Mouse (Mus musculus): ENCODE measurements around the gene Slc48a1. TPM values are rescaled to one million over a fixed set of nuclear protein-coding genes. Genes with fewer than 3 reads are reported as not detected.

The Slc48a1 gene
- polyA plus RNA-seq, 1 experiment from 2014 or later = 41.4 TPM

DNA sequence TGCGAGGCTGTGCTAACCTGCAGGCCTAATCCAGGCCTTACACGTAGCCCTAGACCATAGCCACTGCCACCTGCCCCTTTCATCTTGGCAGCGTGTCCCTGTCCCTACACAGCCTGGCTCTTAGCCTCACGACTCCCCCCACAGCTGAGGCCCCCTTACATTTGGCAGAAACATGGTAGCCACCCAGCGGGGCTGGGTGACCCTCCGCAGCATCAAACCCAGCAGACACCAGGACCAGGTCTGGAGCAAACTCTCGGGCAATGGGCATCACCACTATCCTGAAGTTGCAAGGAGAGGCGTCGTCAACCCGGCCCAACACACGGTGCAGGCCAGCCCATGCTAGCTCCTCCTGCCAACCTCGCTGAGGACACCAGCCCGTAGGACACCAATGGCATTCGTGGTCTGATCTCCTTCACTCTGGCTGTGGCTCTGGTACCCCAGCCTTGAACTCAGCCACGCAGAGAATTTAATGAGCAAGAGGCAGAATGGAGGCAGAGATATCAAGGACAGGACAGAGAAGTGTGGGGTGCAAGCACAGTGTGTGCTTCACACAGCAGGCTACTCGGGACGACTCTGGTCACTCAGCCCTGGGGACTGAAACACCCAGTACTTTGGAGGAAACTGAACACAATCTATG lies 18.5 kb downstream of the Slc48a1 start:
- Histone ChIP-seq H3K27ac (no peak overlapping the region), H3K9ac (no peak overlapping the region), H3K4me2 (replicated peaks) (no peak overlapping the region), H3K4me3 (no peak overlapping the region), H3K9me3 (no peaks in the 10 kb centered on the region), H3K36me3 (peaks cover 72% of the 10 kb centered on the region), H3K27me3 (replicated peaks) (no peaks in the 10 kb centered on the region), H3K4me1 (peaks cover 13% of the 10 kb centered on the region; the same call in 1 of the 2 replicates)
- no peak for ATAC-seq (ENCODE audit: low FRiP score, low read depth)
- 94% methylated on average over 17 of the region's 17 CpGs for WGBS

DNA sequence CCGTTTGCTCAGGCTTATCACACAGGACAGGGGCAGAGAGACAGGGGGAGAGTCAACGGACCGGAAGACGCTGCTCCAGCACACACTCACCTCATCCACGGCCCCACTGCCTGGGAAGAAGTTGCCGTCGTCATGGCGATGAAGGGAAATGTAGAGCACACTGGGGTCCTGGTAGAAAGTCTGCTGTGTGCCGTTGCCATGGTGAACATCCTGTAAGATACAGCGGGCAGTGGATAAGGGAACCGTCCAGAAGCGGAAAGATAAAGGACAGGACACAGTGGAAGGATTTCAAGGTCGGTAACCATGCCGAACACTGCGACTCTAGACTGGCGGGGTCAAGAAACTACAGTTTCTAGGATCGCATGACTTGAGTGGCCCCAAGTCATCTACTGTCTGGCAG lies 19.8 kb downstream of the Slc48a1 start:
- no peaks in the 10 kb centered on the region for H3K27me3 ChIP-seq (replicated peaks)
- H3K36me3 ChIP-seq = peaks cover 65% of the 10 kb centered on the region
- no peaks in the 10 kb centered on the region for H3K9me3 ChIP-seq
- H3K4me2 ChIP-seq (replicated peaks) = peak overlapping the region; percentile 9; the same call in 1 of the 2 replicates
- WGBS = 33% methylated on average over 17 of the region's 17 CpGs
- ATAC-seq (ENCODE audit: low FRiP score, low read depth) = peak; percentile 60; the same call in 1 of the 2 replicates
- peaks cover 23% of the 10 kb centered on the region; the same call in 1 of the 2 replicates for H3K4me1 ChIP-seq
- H3K27ac ChIP-seq = no peak overlapping the region
- no peak overlapping the region for H3K4me3 ChIP-seq
- H3K9ac ChIP-seq = no peak overlapping the region

DNA sequence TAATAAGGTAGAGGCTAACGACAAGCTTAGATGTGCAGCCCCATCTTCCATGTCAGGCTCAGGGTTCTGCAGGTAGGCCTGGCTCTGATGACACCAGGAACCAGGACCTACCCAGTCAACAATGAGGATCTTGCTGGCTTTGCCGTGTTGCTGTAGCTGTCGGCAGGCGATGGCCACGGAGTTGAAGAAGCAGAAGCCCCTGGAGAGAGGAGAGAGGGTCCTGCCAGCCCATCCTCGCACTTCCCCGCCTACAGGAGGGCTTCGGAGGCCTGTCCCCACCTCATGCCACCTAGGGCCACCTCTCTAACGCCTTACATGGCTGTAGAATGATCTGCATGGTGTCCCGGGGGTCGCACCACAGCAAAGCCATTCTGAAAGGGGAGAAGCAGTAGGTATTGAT lies 21.1 kb downstream of the Slc48a1 start:
- H3K9ac ChIP-seq = no peak overlapping the region
- no peak overlapping the region for H3K4me2 ChIP-seq (replicated peaks)
- 91% methylated on average over 11 of the region's 11 CpGs for WGBS
- H3K4me1 ChIP-seq = peaks cover 23% of the 10 kb centered on the region; the same call in 1 of the 2 replicates
- H3K27me3 ChIP-seq (replicated peaks) = no peaks in the 10 kb centered on the region
- no peak for ATAC-seq (ENCODE audit: low FRiP score, low read depth)
- H3K36me3 ChIP-seq = peaks cover 52% of the 10 kb centered on the region
- no peak overlapping the region for H3K27ac ChIP-seq
- no peaks in the 10 kb centered on the region for H3K9me3 ChIP-seq
- no peak overlapping the region for H3K4me3 ChIP-seq

DNA sequence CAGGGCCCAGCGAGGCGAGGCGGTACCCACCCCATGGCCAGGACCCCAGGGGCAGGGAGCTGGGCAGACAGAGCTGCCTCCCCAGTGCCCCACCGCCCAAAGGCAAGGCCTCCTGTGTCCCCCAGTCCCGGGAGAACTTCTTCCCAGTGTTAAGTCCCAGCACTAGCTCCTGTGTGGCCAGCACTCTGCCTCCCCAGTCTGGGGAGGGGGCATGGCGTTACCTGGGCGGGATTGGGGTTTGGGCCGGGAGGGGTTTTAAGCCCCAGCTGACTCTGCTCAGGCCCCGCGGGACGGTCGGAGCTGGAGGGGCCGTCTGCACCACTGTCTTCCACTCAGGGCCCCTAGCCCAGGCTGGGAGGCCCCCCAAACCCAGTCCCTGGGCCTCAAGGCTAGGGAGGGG lies 22.5 kb downstream of the Slc48a1 start:
- no peak overlapping the region for H3K27ac ChIP-seq
- 88% methylated on average over 13 of the region's 13 CpGs for WGBS
- no peak overlapping the region for H3K4me2 ChIP-seq (replicated peaks)
- H3K9ac ChIP-seq = no peak overlapping the region
- ATAC-seq (ENCODE audit: low FRiP score, low read depth) = no peak
- no peaks in the 10 kb centered on the region for H3K27me3 ChIP-seq (replicated peaks)
- H3K9me3 ChIP-seq = no peaks in the 10 kb centered on the region
- H3K4me1 ChIP-seq = peaks cover 23% of the 10 kb centered on the region; the same call in 1 of the 2 replicates
- no peak overlapping the region for H3K4me3 ChIP-seq
- H3K36me3 ChIP-seq = peaks cover 45% of the 10 kb centered on the region

DNA sequence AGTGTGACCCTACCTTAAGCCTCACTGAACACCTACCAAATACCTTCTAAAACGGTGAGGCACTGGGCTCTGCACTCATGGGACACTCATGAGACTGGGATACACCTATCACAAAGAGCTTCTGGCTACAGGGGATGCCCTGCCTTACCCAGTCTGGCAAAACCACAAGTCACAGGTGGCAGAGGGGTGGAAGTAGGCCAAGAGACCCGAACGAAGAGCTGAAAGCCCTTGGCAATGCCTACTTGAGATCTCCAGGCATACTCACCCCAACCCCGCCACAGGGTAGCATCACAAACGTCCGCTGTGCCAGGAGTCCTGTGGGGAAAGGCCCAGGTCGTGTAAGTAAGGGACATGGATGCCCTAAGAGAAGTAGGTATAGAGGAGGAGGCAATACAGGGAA lies 23.5 kb downstream of the Slc48a1 start:
- 85% methylated on average over 7 of the region's 7 CpGs for WGBS
- Histone ChIP-seq H3K36me3 (peaks cover 43% of the 10 kb centered on the region), H3K27me3 (replicated peaks) (no peaks in the 10 kb centered on the region), H3K9me3 (no peaks in the 10 kb centered on the region), H3K4me2 (replicated peaks) (peak overlapping the region; percentile 44; the same call in 1 of the 2 replicates), H3K4me1 (peaks cover 23% of the 10 kb centered on the region; the same call in 1 of the 2 replicates), H3K4me3 (no peak overlapping the region), H3K9ac (no peak overlapping the region), H3K27ac (no peak overlapping the region)
- no peak for ATAC-seq (ENCODE audit: low FRiP score, low read depth)

DNA sequence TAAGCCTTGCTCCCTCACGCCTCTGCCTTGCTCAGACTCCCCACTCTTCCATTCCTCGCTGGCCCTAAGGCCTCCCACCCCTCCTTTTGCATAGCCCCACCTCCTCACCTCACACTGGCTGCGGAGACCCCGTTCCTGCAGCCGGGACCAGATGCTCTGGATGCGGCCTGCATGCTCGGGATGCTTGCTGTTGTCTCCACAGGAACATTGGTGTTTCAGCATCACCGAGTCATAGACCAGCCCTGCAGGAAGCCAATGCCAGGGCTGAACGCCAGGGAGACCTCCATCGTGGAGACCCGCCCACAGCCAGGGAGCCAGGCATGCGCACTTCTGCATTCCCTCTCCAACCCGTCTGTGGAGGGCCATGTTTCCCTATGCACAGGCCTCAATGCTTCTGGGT lies 24.3 kb downstream of the Slc48a1 start:
- peaks cover 23% of the 10 kb centered on the region; the same call in 1 of the 2 replicates for H3K4me1 ChIP-seq
- 12% methylated on average over 13 of the region's 13 CpGs for WGBS
- peak overlapping the region; percentile 44 for H3K4me2 ChIP-seq (replicated peaks)
- no peaks in the 10 kb centered on the region for H3K9me3 ChIP-seq
- no peak overlapping the region for H3K27ac ChIP-seq
- H3K36me3 ChIP-seq = peaks cover 43% of the 10 kb centered on the region
- no peaks in the 10 kb centered on the region for H3K27me3 ChIP-seq (replicated peaks)
- ATAC-seq (ENCODE audit: low FRiP score, low read depth) = peak; percentile 61
- no peak overlapping the region for H3K9ac ChIP-seq
- no peak overlapping the region for H3K4me3 ChIP-seq

DNA sequence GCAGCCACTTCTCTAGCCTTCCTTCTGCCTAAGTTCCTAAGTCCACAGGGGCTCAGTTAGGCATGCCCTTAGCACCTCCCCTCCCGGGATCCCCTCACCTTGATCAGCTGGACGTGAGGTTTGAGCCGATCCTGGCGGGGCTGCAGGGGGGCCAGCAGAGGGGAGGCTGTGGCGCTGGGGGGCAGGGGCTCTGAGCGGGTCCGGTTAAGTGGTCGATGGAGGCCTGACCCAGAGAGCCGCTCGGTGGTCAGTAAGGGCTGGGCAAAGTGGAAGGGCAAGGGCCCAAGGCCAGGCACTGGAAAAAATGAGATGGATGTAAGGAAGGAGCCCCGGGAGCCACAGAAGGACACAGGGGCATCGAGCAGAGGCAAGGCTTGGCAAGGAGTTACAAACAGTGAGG lies 29.5 kb downstream of the Slc48a1 start:
- Histone ChIP-seq H3K4me1 (peaks cover 13% of the 10 kb centered on the region), H3K4me3 (no peak overlapping the region), H3K36me3 (peaks cover 59% of the 10 kb centered on the region), H3K27me3 (replicated peaks) (no peaks in the 10 kb centered on the region), H3K4me2 (replicated peaks) (no peak overlapping the region), H3K9ac (no peak overlapping the region), H3K27ac (no peak overlapping the region), H3K9me3 (no peaks in the 10 kb centered on the region)
- WGBS = 82% methylated on average over 12 of the region's 12 CpGs
- no peak for ATAC-seq (ENCODE audit: low FRiP score, low read depth)

DNA sequence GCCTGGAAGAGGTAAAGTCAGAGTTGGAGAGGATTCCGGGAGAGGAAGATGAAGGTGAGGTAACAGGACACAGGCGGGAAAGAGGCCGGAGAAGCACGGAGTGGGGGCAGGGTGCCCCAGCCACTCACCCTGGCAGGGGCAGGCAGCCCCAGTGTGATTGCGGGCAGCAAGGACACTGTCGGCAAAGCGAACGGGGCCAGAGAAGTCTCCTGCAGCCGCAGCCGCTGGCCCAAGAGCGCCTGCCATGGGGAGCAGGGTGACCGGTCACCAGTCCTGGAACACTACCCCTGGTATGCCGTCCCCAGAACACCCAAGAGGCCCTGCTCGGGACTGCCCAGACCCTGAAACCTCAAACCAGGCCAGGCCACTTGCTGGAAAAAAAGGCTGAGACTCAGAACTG lies 30.2 kb downstream of the Slc48a1 start:
- ATAC-seq (ENCODE audit: low FRiP score, low read depth) = no peak
- Histone ChIP-seq H3K36me3 (peaks cover 59% of the 10 kb centered on the region), H3K4me1 (peaks cover 18% of the 10 kb centered on the region), H3K27me3 (replicated peaks) (no peaks in the 10 kb centered on the region), H3K4me3 (no peak overlapping the region), H3K27ac (no peak overlapping the region), H3K9ac (no peak overlapping the region), H3K4me2 (replicated peaks) (no peak overlapping the region), H3K9me3 (no peaks in the 10 kb centered on the region)
- WGBS = 88% methylated on average over 14 of the region's 14 CpGs

DNA sequence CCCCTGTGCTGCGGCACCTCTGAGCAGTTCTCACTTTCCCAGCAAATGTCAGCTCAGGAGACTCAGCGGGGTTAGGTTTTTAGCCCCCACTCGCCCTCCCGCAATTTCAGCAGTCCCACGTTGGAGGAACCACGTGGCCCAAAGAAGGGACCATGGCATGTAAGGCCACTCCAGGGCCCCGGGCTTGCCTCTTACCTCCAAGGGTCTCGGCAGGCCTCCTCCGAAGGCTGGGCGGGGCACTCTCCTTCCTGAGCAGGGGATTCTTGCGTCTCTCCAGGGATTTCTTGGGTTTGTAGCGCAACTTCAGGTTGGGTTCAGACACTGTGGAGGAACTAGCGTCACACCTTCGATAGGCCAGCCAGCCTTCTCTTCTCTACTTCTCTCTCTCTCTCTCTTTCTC lies 30.9 kb downstream of the Slc48a1 start:
- Histone ChIP-seq H3K4me2 (replicated peaks) (no peak overlapping the region), H3K27ac (no peak overlapping the region), H3K9me3 (no peaks in the 10 kb centered on the region), H3K9ac (no peak overlapping the region), H3K4me3 (no peak overlapping the region), H3K4me1 (peaks cover 25% of the 10 kb centered on the region), H3K36me3 (peaks cover 59% of the 10 kb centered on the region), H3K27me3 (replicated peaks) (no peaks in the 10 kb centered on the region)
- no peak for ATAC-seq (ENCODE audit: low FRiP score, low read depth)
- WGBS = 89% methylated on average over 14 of the region's 14 CpGs

DNA sequence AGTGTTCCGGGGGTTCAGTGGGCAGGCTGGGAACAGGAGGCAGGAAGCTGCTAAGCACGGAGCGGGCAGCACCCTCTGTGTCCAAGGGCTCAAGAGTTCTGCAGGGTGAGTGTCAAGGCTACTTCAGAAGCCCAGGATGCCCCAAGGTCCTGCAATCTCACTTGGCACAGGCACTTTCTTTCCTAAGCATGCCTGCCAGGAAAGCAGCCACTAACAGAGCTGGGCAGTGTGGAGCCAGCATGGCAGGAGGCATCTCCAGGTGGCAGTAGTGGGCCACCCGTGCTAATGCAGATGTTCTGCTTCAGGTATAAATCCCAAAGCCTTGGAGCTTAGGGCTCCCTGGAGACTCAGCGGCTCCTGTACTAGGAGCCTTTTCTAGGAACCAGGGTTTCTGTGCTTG lies 31.6 kb downstream of the Slc48a1 start:
- Histone ChIP-seq H3K4me3 (no peak overlapping the region), H3K27me3 (replicated peaks) (no peaks in the 10 kb centered on the region), H3K9ac (no peak overlapping the region), H3K27ac (no peak overlapping the region), H3K4me2 (replicated peaks) (no peak overlapping the region), H3K4me1 (peaks cover 31% of the 10 kb centered on the region), H3K9me3 (no peaks in the 10 kb centered on the region), H3K36me3 (peaks cover 55% of the 10 kb centered on the region)
- ATAC-seq (ENCODE audit: low FRiP score, low read depth) = no peak
- WGBS = 89% methylated on average over 5 of the region's 5 CpGs

DNA sequence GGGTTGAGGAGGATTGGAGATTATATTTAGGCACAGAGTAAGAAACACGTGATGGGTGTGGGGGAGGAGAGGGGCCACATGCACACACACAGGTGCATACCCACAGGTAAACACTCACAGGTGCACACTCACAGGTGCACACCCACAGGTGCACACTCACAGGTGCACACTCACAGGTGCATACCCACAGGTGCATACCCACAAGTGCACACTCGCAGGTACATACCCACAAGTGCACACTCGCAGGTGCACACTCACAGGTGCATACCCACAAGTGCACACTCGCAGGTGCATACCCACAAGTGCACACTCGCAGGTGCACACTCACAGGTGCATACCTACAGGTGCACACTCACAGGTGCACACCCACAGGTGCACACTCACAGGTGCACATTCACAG lies 32.1 kb downstream of the Slc48a1 start:
- Histone ChIP-seq H3K27ac (no peak overlapping the region), H3K27me3 (replicated peaks) (no peaks in the 10 kb centered on the region), H3K9ac (no peak overlapping the region), H3K4me3 (no peak overlapping the region), H3K4me2 (replicated peaks) (no peak overlapping the region), H3K9me3 (no peaks in the 10 kb centered on the region), H3K36me3 (peaks cover 52% of the 10 kb centered on the region), H3K4me1 (peaks cover 31% of the 10 kb centered on the region)
- WGBS = 96% methylated on average over 5 of the region's 5 CpGs
- ATAC-seq (ENCODE audit: low FRiP score, low read depth) = no peak

DNA sequence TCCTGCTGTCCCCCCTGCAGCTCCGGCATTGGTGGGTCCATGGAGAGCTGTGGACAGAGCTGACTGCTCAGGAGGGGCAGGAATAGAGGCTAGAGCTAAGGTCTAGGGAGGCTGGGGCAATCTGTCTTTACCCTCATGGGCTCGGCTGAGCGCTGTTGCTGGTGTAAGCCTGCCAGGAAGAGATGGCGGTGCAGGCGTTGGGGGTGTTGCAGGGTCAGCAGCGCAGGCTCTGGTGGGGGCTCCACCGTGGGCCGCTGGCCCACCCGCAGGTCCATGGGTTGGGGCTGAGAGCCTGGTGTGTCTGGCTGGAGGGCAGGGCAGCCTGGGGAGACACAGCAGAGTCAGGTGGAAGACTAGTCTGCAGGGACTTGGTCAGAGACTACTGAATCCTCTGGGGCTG lies 33.0 kb downstream of the Slc48a1 start:
- WGBS = 90% methylated on average over 9 of the region's 9 CpGs
- peaks cover 49% of the 10 kb centered on the region for H3K36me3 ChIP-seq
- no peak overlapping the region for H3K9ac ChIP-seq

DNA sequence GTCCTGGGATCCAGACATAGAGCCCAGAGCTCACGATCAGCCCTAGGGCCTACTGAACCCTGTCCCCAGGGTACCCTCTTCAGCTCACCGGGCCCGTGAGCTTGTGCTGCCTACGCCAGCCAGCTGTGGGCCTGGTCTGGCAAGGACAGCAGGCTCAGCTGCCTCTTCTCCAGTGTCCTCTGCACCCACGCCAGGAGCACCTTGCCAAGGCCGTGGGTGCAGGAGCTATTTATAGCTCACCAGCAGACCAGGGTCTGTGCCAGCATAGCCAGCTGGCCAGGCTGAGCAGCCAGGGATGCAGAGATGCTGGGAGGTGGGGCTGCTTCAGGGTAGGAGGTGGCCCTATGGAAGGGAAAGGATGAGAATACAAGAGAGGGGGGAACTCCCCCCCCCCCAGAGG lies 33.8 kb downstream of the Slc48a1 start:
- Histone ChIP-seq H3K4me1 (peaks cover 31% of the 10 kb centered on the region), H3K9me3 (no peaks in the 10 kb centered on the region), H3K27me3 (replicated peaks) (no peaks in the 10 kb centered on the region), H3K4me3 (no peak overlapping the region), H3K36me3 (peaks cover 43% of the 10 kb centered on the region), H3K27ac (no peak overlapping the region), H3K9ac (0 out of 2 replicates have a peak overlapping the region, but pooled peaks have one; percentile 33), H3K4me2 (replicated peaks) (no peak overlapping the region; the same call in 1 of the 2 replicates)
- WGBS = 74% methylated on average over 6 of the region's 6 CpGs
- peak; percentile 28; the same call in 1 of the 2 replicates for ATAC-seq (ENCODE audit: low FRiP score, low read depth)

More for the DNA sequence above, 33.0 kb downstream of the Slc48a1 start:
- ATAC-seq (ENCODE audit: low FRiP score, low read depth) = no peak
- no peaks in the 10 kb centered on the region for H3K9me3 ChIP-seq
- H3K4me3 ChIP-seq = no peak overlapping the region
- H3K4me1 ChIP-seq = peaks cover 31% of the 10 kb centered on the region
- H3K27me3 ChIP-seq (replicated peaks) = no peaks in the 10 kb centered on the region
- H3K27ac ChIP-seq = no peak overlapping the region
- no peak overlapping the region for H3K4me2 ChIP-seq (replicated peaks)
